Mouse (Mus musculus): ENCODE results near the gene Sec14l1. TPM values are rescaled to one million over a fixed set of nuclear protein-coding genes. Genes with fewer than 3 reads are reported as not detected.

The Sec14l1 gene
- polyA plus RNA-seq (2015; fragmentation: Illumina TruSeq; extraction: RNeasy Lipid Tissue Mini Kit (QIAGEN cat#74804); ENCODE audit: insufficient read depth, low replicate concordance): 20.9 TPM

DNA sequence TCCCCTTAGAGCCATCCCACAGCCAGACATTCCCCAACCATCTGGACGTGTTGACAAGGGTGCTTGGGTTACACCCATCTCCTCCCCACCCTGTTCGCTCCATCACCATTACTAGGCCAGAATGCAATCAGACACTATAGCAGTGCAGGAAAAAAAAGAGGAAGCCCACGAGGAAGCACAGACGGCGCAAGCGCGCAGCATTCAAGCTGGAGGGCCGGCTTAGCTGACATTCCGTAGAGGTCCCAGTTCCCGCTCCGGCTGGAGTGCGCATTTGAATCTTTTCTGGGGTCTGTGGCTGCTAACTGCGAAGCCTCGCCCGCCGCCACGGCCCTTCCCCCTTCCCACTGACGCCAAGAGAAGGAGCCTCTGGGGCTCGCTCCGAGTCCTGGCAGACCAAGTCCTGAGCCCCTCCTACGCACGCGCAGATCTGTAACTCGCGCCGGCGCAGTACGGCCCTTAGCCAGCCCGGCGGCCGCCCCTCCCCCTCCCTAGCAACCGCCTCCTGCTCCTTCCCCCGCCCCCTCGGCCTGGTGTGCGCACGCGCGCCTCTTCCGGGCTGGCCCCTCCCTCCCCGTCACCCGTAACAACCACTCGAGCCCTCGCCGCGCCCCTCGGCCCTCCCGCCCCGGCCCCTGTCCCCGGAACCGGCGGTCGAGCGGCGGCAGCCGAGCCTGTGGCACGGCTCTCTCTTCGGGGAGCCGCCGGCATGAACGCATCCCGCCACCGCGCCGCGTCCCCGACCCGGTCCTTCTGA lies at the start of gene Sec14l1:
TSS of gene Sec14l1 (plus strand) at position 577 of the 754 bp plus-strand sequence.

DNA sequence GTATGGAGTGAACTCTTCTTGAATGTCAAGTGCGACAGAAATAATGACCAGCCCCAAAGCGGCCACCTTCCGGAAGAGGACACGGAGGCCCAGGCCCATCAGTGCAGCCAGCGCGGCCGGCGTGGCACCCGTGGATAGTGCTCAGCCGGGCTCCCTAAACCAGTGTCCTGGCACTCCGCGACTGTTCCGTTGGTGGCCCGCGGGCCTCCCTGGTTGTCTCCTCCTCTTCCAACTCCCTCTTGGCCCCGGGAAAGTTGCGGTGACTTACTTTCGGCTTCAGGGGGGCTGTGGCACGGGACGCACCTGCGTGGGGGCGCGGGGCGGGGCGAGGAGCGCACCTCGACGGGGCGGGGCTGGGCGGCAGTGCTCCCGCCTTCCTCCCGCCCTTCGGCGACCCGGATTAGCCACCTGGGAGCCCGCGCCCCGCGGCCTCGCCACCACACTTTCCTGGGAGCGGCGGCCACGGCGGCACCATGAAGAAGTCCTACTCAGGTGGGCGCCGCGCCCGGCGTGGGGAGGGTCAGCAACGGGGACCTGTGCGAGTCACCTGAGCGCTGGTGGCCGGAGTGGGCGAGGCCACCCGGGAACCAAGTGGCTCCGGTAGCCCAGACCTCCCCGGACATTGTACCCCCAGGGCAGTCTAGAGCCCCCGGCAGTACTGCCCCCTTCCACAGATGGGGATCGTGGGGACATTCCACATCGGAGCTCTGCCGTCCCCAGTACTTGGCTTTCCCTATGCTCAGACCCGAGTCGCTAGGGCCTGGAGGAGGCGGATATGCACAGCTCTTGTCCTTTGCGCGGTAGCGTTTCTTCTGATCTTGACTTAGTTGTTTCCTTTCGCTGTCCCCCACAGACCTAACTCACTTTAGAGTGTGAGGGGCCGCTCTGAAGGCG lies 84.6 kb downstream of the Sec14l1 start, which contains the start of gene Sept9:
TSS of gene Sept9 (plus strand) at position 380 of the 894 bp plus-strand sequence.

Other genes with a start within 250 kb of the Sec14l1 start
- not detected for gene Mgat5b, start 196.3 kb upstream of the Sec14l1 start, polyA plus RNA-seq (2015; fragmentation: Illumina TruSeq; extraction: RNeasy Lipid Tissue Mini Kit (QIAGEN cat#74804); ENCODE audit: insufficient read depth, low replicate concordance)
- 82.5 TPM for gene Sept9, start 84.5 kb downstream of the Sec14l1 start, polyA plus RNA-seq (2015; fragmentation: Illumina TruSeq; extraction: RNeasy Lipid Tissue Mini Kit (QIAGEN cat#74804); ENCODE audit: insufficient read depth, low replicate concordance)